Mouse (Mus musculus): Measurements from ENCODE around the gene Dbn1.

The Dbn1 gene

GRCm38 (mm10) chr13:55496661-55497060 lies 8.8 kb upstream of the Dbn1 start:
- Histone ChIP-seq H3K27me3 (ENCODE audit: control insufficient read depth, insufficient read depth, low read length, poor library complexity, severe bottlenecking) (no peaks in the 10 kb centered on the region; the same call in 1 of the 2 replicates), H3K36me3 (ENCODE audit: control insufficient read depth, insufficient read depth, low read length, poor library complexity, severe bottlenecking) (no peaks in the 10 kb centered on the region; the same call in 1 of the 2 replicates)
- DNase-seq (ENCODE audit: low read depth, low spot score) = no peak

GRCm38 (mm10) chr13:55495702-55496101 lies 7.8 kb upstream of the Dbn1 start:
- H3K36me3 ChIP-seq (ENCODE audit: control insufficient read depth, insufficient read depth, low read length, poor library complexity, severe bottlenecking) = no peaks in the 10 kb centered on the region; the same call in 1 of the 2 replicates
- DNase-seq (ENCODE audit: low read depth, low spot score) = no peak
- no peaks in the 10 kb centered on the region; the same call in 1 of the 2 replicates for H3K27me3 ChIP-seq (ENCODE audit: control insufficient read depth, insufficient read depth, low read length, poor library complexity, severe bottlenecking)

DNA sequence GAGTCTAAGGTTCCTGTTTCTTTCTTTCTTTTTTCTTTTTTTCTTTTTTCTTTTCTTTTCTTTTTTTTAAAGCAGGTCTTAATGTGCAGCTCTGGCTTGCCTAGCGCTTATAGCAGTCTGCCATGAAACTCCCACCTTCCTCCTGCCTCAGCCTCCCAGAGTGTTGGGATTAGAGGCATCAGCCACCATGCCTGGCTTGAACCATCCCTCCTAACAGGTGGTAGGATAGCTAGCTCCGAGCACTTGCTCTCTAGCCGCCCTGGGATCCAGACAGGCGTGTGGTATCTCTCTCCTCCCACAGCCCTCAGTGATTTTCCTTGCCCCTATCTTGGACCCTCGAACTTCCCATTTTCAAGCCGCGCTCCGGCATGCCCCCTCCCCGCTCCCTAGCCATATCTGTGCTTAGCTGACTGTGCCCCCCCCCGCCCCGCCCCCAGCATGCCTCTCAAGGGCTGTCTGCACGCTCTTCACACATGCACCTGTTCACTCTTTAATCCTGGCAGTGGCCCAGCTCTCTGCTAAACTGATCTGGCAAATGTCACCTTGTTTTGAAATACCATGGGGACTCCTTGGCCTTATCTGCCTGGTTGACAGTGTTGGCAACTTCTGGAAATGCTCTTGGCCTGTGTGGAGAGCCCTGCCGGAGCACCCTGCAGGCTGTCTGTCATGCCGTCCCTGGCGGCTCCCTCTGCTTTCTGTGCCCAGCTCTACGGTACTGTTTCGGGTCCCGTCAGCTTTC lies 7.1 kb upstream of the Dbn1 start:
- Histone ChIP-seq H3K27me3 (ENCODE audit: control insufficient read depth, insufficient read depth, low read length, poor library complexity, severe bottlenecking) (no peaks in the 10 kb centered on the region; the same call in 1 of the 2 replicates), H3K36me3 (ENCODE audit: control insufficient read depth, insufficient read depth, low read length, poor library complexity, severe bottlenecking) (no peaks in the 10 kb centered on the region; the same call in 1 of the 2 replicates)
- DNase-seq (ENCODE audit: low read depth, low spot score) = no peak

GRCm38 (mm10) chr13:55494257-55494656 lies 6.3 kb upstream of the Dbn1 start:
- no peaks in the 10 kb centered on the region; the same call in 1 of the 2 replicates for H3K27me3 ChIP-seq (ENCODE audit: control insufficient read depth, insufficient read depth, low read length, poor library complexity, severe bottlenecking)
- DNase-seq (ENCODE audit: low read depth, low spot score) = no peak
- no peaks in the 10 kb centered on the region; the same call in 1 of the 2 replicates for H3K36me3 ChIP-seq (ENCODE audit: control insufficient read depth, insufficient read depth, low read length, poor library complexity, severe bottlenecking)

- Histone ChIP-seq H3K27me3 (ENCODE audit: control insufficient read depth, insufficient read depth, low read length, poor library complexity, severe bottlenecking) (no peaks in the 10 kb centered on the region; the same call in 1 of the 2 replicates), H3K36me3 (ENCODE audit: control insufficient read depth, insufficient read depth, low read length, poor library complexity, severe bottlenecking) (no peaks in the 10 kb centered on the region)
- no peak for DNase-seq (ENCODE audit: low read depth, low spot score)
Observed at GRCm38 (mm10) chr13:55486916-55487577, 864 bp downstream of the Dbn1 start.

DNA sequence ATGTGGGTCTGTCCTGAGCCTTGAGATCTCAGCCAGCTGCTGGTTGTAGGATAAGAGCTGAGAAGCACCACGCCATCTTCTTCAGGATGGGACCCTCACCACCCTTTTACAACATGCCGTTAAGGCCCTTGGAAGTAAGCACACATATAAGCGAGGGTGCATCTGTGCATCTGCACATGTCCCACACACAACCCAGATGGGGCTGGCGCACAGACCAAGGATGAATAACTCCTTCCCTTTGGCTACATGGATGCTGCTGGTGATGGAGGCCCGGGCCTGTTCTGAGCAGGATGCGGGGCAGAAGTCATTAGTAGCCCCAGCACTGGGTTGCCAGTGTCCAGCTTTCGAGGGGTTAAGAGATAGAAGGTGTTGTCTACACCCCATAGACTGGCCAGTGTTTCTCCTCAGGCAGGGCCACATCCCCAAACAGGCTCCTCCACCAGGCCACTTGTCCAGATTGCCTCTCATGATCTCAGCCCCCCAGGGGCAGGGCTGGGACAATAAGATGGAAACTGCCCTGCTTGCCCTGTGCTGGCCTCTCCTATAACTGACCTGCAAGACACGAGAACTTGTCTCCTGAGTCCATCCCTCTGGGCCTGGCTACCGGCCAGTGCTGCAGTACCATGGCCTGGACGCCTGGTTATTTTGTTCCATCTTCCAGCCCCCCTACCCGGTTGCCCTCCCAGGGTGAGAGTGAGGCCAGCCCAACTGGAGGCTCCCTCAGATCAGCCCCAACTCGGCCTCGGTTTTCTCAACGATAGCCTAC lies 1.7 kb downstream of the Dbn1 start:
- H3K27me3 ChIP-seq (ENCODE audit: control insufficient read depth, insufficient read depth, low read length, poor library complexity, severe bottlenecking) = no peaks in the 10 kb centered on the region; the same call in 1 of the 2 replicates
- no peaks in the 10 kb centered on the region for H3K36me3 ChIP-seq (ENCODE audit: control insufficient read depth, insufficient read depth, low read length, poor library complexity, severe bottlenecking)
- no peak for DNase-seq (ENCODE audit: low read depth, low spot score)

DNA sequence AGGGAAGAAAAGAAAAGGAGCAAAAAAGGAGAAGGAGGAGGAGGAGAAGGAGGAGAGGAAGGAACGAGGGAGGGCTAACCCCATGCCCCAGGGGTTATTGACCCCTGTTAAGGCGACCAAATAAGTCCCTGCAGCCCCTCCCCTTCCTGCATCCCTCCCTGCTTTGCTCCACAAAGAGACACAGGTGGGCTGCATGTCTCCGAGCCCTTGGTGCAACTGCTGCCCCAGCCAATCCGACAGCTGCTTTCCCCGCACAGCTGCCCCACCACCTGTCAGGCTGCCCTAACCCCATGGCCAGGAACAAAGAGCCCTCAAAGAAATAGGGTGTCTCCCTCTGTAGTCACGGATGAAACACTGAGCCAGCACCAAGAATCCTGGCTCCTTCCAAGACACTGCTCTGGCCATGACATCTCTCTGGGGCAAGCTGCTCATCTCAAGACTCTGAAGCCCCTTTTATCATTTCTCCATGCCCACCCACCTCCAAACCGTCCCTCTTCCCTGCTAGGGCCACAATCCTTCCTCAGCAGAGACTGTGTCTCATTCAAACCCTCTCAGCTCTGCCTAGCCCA lies 3.3 kb downstream of the Dbn1 start:
- H3K27me3 ChIP-seq (ENCODE audit: control insufficient read depth, insufficient read depth, low read length, poor library complexity, severe bottlenecking) = no peaks in the 10 kb centered on the region; the same call in 1 of the 2 replicates
- DNase-seq (ENCODE audit: low read depth, low spot score) = no peak

GRCm38 (mm10) chr13:55483593-55483992 lies 4.3 kb downstream of the Dbn1 start:
- no peak for DNase-seq (ENCODE audit: low read depth, low spot score)
- Histone ChIP-seq H3K27me3 (ENCODE audit: control insufficient read depth, insufficient read depth, low read length, poor library complexity, severe bottlenecking) (no peaks in the 10 kb centered on the region; the same call in 1 of the 2 replicates), H3K36me3 (ENCODE audit: control insufficient read depth, insufficient read depth, low read length, poor library complexity, severe bottlenecking) (no peaks in the 10 kb centered on the region)

More for the DNA sequence above, 3.3 kb downstream of the Dbn1 start:
- H3K36me3 ChIP-seq (ENCODE audit: control insufficient read depth, insufficient read depth, low read length, poor library complexity, severe bottlenecking) = no peaks in the 10 kb centered on the region

DNA sequence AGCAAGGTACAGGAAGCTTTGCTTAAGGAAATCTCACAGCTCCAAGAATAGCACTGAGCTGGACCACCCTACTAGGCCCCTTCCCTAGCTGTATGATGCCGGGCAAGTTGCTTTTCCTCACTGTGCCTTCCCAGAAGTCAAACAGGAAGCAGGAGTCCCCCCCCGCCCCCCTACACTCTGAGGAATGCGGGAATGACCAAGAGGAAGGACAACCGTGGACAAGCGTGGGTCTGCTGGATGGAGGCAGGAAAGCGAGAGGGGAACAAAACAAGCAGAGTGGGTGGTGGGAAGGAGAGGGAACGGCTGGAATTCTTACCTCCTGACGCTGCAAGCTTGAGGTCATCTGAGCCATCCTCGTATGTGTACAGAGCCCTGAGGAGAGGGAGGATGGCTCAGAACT lies 4.8 kb downstream of the Dbn1 start:
- H3K36me3 ChIP-seq (ENCODE audit: control insufficient read depth, insufficient read depth, low read length, poor library complexity, severe bottlenecking) = no peaks in the 10 kb centered on the region
- DNase-seq (ENCODE audit: low read depth, low spot score) = no peak
- no peaks in the 10 kb centered on the region; the same call in 1 of the 2 replicates for H3K27me3 ChIP-seq (ENCODE audit: control insufficient read depth, insufficient read depth, low read length, poor library complexity, severe bottlenecking)

DNA sequence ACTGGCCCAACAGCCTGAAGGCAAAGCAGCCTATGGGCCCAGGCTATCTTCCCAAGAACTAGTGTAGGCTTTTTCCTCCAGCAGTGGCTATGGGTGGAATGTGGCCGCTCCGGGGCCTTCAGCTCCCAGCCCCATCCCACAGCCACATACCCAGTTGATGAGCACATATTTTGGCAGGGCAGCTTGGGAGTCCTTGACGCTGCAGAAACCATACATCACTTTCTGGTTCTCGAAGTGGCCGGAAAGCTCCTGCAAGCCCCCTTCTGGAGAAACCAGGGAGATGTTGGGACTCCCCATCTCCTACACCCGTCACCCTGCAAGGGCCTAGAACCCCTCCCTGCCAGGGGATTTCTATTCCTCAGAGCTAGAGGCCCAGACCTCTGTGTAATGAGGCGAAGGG lies 5.4 kb downstream of the Dbn1 start:
- no peaks in the 10 kb centered on the region for H3K27me3 ChIP-seq (ENCODE audit: control insufficient read depth, insufficient read depth, low read length, poor library complexity, severe bottlenecking)
- no peaks in the 10 kb centered on the region for H3K36me3 ChIP-seq (ENCODE audit: control insufficient read depth, insufficient read depth, low read length, poor library complexity, severe bottlenecking)
- no peak for DNase-seq (ENCODE audit: low read depth, low spot score)

- Histone ChIP-seq H3K36me3 (ENCODE audit: control insufficient read depth, insufficient read depth, low read length, poor library complexity, severe bottlenecking) (no peaks in the 10 kb centered on the region), H3K27me3 (ENCODE audit: control insufficient read depth, insufficient read depth, low read length, poor library complexity, severe bottlenecking) (no peaks in the 10 kb centered on the region)
- no peak for DNase-seq (ENCODE audit: low read depth, low spot score)
Observed at GRCm38 (mm10) chr13:55479929-55480328, 8.0 kb downstream of the Dbn1 start.

DNA sequence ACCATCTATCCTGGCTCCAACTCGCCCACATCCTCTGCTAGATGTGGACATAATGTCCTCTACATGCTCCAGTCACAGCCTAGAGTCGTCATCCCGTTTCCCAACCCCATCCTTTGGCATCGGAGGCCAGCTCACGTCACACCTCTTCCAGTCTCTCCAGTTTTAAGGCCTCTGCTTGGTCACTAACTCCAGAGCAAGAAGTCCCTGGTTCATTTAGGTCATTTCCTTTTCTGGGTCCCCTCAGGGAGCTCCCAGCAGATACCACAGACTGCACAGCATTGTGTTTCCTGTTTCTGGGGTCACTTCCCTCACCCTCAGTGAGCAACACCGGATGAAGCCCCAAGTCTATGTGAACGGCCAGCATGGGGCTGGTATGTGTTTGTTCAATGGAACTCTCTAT lies 8.9 kb downstream of the Dbn1 start:
- no peaks in the 10 kb centered on the region for H3K27me3 ChIP-seq (ENCODE audit: control insufficient read depth, insufficient read depth, low read length, poor library complexity, severe bottlenecking)
- peak; percentile 83 for DNase-seq (ENCODE audit: low read depth, low spot score)
- H3K36me3 ChIP-seq (ENCODE audit: control insufficient read depth, insufficient read depth, low read length, poor library complexity, severe bottlenecking) = no peaks in the 10 kb centered on the region

- H3K36me3 ChIP-seq (ENCODE audit: control insufficient read depth, insufficient read depth, low read length, poor library complexity, severe bottlenecking) = no peaks in the 10 kb centered on the region
- DNase-seq (ENCODE audit: low read depth, low spot score) = peak; percentile 68
- H3K27me3 ChIP-seq (ENCODE audit: control insufficient read depth, insufficient read depth, low read length, poor library complexity, severe bottlenecking) = no peaks in the 10 kb centered on the region
Observed at GRCm38 (mm10) chr13:55478036-55478435, 9.9 kb downstream of the Dbn1 start.

- DNase-seq (ENCODE audit: low read depth, low spot score) = no peak
- no peaks in the 10 kb centered on the region for H3K36me3 ChIP-seq (ENCODE audit: control insufficient read depth, insufficient read depth, low read length, poor library complexity, severe bottlenecking)
- no peaks in the 10 kb centered on the region for H3K27me3 ChIP-seq (ENCODE audit: control insufficient read depth, insufficient read depth, low read length, poor library complexity, severe bottlenecking)
Observed at GRCm38 (mm10) chr13:55477492-55477891, 10.4 kb downstream of the Dbn1 start.

All from splenic B cell, adult 2 months (primary cell).